Mouse (Mus musculus): ENCODE data around the gene Srcin1.

Gene Srcin1

GRCm38 (mm10) chr11:97461307-97461820 lies 114.6 kb downstream of the Srcin1 start:
- no peak for DNase-seq
